Mouse (Mus musculus) myocyte (in vitro differentiated cells): ENCODE measurements around the gene Ppdpf. TPM values are rescaled to one million over a fixed set of nuclear protein-coding genes. Genes with fewer than 3 reads are reported as not detected.

Source experiments
- H3K27me3 ChIP-seq: one replicate; pipeline ENCODE4 v1.6.1; 2011; ENCODE audit not compliant: control insufficient read depth, insufficient read depth, insufficient read length
- H3K36me3 ChIP-seq: one replicate; pipeline ENCODE4 v1.6.1; 2011; ENCODE audit not compliant: control insufficient read depth, insufficient read depth
- H3K4me2 ChIP-seq: one replicate; pipeline ENCODE4 v1.6.1; 2011; ENCODE audit warnings: low read depth, control low read depth
- H3K4me3 ChIP-seq: one replicate; pipeline ENCODE4 v1.5.1; 2011; ENCODE audit warnings: mild to moderate bottlenecking, control low read depth, moderate library complexity
- H3K79me2 ChIP-seq: one replicate; pipeline ENCODE4 v1.6.1; 2011; ENCODE audit not compliant: control insufficient read depth, insufficient read depth
- H3ac ChIP-seq: one replicate; pipeline ENCODE4 v1.6.1; 2011; ENCODE audit not compliant: control insufficient read depth, insufficient read length
- CEBPB ChIP-seq: IDR thresholded peaks from 2 replicates; pipeline ENCODE4 v1.6.1; 2011; ENCODE audit warnings: mild to moderate bottlenecking, moderate library complexity; ENCODE audit not compliant: poor library complexity, insufficient read depth, severe bottlenecking
- E2F4 ChIP-seq: IDR thresholded peaks from one replicate; pipeline ENCODE4 v1.6.1; 2011; ENCODE audit warnings: mild to moderate bottlenecking, control low read depth, moderate library complexity; ENCODE audit not compliant: insufficient read depth
- MAX ChIP-seq: IDR thresholded peaks from one replicate; pipeline ENCODE4 v1.6.1; 2011; ENCODE audit warnings: low read depth, mild to moderate bottlenecking, control low read depth
- MYOD1 ChIP-seq, 3 experiments: IDR thresholded peaks; one replicate each; pipeline ENCODE4 v1.6.1; 2011; ENCODE audit warnings: control low read depth in 2 of 3, low read depth in 2 of 3, mild to moderate bottlenecking in 2 of 3, moderate library complexity in 1 of 3; ENCODE audit not compliant: insufficient read length in 2 of 3, control insufficient read depth in 1 of 3
- MYOG ChIP-seq, 3 experiments: IDR thresholded peaks; one replicate each; pipeline ENCODE4 v1.6.1; 2011; ENCODE audit warnings: control low read depth in 2 of 3, low read depth in 2 of 3, mild to moderate bottlenecking in 2 of 3; ENCODE audit not compliant: insufficient read length in 2 of 3, control insufficient read depth in 1 of 3, insufficient read depth in 1 of 3
- POLR2A ChIP-seq: IDR thresholded peaks from one replicate; pipeline ENCODE4 v1.6.1; 2011; ENCODE audit warnings: low read depth, mild to moderate bottlenecking, control low read depth, moderate library complexity; ENCODE audit not compliant: insufficient read length
- POLR2AphosphoS2 ChIP-seq: IDR thresholded peaks from one replicate; pipeline ENCODE4 v1.6.1; 2011; ENCODE audit warnings: low read depth, control low read depth; ENCODE audit not compliant: insufficient read length
- REST ChIP-seq: IDR thresholded peaks from one replicate; pipeline ENCODE4 v1.6.1; 2011; ENCODE audit warnings: mild to moderate bottlenecking, control low read depth, moderate library complexity; ENCODE audit not compliant: insufficient read depth, insufficient read length
- SRF ChIP-seq: IDR thresholded peaks from one replicate; pipeline ENCODE4 v1.6.1; 2011; ENCODE audit warnings: low read depth; ENCODE audit not compliant: control insufficient read depth, insufficient read length
- TCF12 ChIP-seq: IDR thresholded peaks from one replicate; pipeline ENCODE4 v1.6.1; 2011; ENCODE audit warnings: mild to moderate bottlenecking, control low read depth; ENCODE audit not compliant: poor library complexity, insufficient read depth, severe bottlenecking
- TCF3 ChIP-seq: IDR thresholded peaks from one replicate; pipeline ENCODE4 v1.6.1; 2011; ENCODE audit warnings: low read depth, control low read depth; ENCODE audit not compliant: insufficient read length
- USF1 ChIP-seq: IDR thresholded peaks from one replicate; pipeline ENCODE4 v1.6.1; 2011; ENCODE audit warnings: low read depth, mild to moderate bottlenecking, control low read depth, moderate library complexity
- polyA plus RNA-seq: library from polyadenylated mRNA; unstranded; fragments of >200 nt; fragmentation: generic; extraction: Trizol; gene quantifications from one replicate; pipeline ENCODE4 v1.2.1, GENCODE M21; 2012; ENCODE audit warnings: missing spikeins

The Ppdpf gene
- polyA plus RNA-seq = 43.4 TPM

DNA sequence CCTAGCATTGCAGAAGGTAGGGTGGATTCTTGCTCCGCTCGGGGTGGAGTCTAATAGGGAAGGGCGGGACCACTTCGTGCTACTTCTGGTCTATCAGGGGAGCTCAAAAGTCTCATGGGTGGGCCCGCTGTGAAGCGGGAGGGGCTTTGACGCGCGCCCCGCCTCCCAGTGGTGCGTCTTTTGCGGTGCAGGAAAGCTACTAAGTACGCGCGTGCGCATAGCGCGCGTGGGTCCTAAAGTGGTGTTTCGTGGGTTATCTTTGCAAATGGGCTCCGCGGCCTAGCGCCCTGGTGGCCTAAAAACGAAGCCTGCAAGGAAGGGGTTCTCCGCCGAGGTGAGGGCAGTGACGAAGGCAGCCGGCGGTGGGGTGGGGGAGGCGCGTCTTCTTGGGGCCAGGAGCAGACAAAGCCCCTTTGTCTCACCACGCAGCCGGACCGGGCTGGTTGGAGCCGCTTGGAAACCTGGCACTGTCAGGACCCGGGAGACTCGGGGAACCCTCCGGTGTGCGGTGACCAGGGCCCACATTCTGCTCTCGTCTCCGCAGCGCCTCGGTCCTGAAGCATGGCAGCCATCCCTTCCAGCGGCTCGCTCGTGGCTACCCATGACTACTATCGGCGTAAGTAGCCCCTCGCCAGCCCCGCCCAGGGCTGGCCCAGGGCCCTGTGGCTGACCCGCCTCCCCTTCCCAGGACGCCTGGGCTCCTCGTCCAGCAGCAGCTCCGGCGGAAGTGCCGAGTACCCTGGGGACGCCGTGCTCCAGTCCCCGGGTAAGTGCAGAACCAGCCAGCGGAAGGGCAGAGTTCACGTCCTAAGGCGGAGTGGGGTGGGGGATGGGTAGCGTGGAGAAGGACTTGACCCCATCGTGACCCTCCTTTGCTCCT lies at the start of gene Ppdpf:
Ppdpf (plus strand) TSS at position 127 of the 880 bp plus-strand sequence.
- TF ChIP-seq E2F4 (peak; percentile 30), MYOG (IDR thresholded peaks at IDR 0.05; ENCODE audit: control insufficient read depth in 1 of 3, insufficient read depth in 1 of 3, insufficient read length in 2 of 3, low read depth in 2 of 3) (no peak), POLR2A (peak; percentile 74), POLR2AphosphoS2 (peak; percentile 83)
- H3K36me3 ChIP-seq = no peaks in the 10 kb centered on the region
- H3K4me3 ChIP-seq = peak within 1 kb of the TSS; percentile 76
- peak within 1 kb of the TSS; percentile 100 for H3K4me2 ChIP-seq
- no peaks in the 10 kb centered on the region for H3K27me3 ChIP-seq
- no peaks in the 10 kb centered on the region for H3K79me2 ChIP-seq
- peak within 1 kb of the TSS; percentile 21 for H3ac ChIP-seq

DNA sequence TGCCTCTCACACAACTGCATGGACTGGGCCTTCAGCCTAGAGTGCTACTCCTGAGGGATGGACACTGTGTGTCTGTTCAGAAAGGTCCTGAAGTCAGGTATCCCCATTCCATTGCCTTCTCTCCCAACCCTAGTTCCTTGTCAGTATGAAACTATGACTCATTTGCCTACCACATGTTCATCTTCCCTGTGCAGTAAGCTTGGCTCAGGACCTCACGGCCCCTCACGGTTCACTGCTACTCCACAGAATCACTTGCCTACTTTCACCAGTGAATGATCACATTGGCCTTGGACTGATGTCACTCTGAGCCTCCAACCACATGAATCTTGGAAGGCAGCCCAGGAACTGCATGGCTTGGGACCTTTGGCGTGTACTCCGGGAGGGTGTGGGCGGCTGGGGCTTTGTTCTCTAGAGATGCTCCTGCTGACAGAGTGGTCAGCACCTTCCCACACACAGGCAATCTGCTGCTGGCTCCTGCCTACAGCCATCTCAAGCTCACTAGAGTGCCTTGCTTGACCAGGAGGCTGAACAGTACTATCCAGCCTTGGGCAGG lies 47.3 kb upstream of the Ppdpf start:
- H3K79me2 ChIP-seq = no peaks in the 10 kb centered on the region
- H3ac ChIP-seq = no peak overlapping the region
- H3K4me3 ChIP-seq = no peak overlapping the region
- H3K27me3 ChIP-seq = peaks cover 9% of the 10 kb centered on the region
- no peak for TF ChIP-seq MAX
- no peak for TF ChIP-seq POLR2AphosphoS2
- no peak for TF ChIP-seq USF1
- TF ChIP-seq E2F4 = no peak
- no peak for TF ChIP-seq MYOG (IDR thresholded peaks at IDR 0.05; ENCODE audit: control insufficient read depth in 1 of 3, insufficient read depth in 1 of 3, insufficient read length in 2 of 3, low read depth in 2 of 3)
- no peak for TF ChIP-seq REST
- no peak for TF ChIP-seq POLR2A
- TF ChIP-seq TCF3 = no peak
- TF ChIP-seq MYOD1 (IDR thresholded peaks at IDR 0.05; ENCODE audit: control insufficient read depth in 1 of 3, insufficient read length in 2 of 3, low read depth in 2 of 3) = no peak
- no peak for TF ChIP-seq CEBPB
- no peak for TF ChIP-seq SRF
- no peak overlapping the region for H3K4me2 ChIP-seq
- no peaks in the 10 kb centered on the region for H3K36me3 ChIP-seq

DNA sequence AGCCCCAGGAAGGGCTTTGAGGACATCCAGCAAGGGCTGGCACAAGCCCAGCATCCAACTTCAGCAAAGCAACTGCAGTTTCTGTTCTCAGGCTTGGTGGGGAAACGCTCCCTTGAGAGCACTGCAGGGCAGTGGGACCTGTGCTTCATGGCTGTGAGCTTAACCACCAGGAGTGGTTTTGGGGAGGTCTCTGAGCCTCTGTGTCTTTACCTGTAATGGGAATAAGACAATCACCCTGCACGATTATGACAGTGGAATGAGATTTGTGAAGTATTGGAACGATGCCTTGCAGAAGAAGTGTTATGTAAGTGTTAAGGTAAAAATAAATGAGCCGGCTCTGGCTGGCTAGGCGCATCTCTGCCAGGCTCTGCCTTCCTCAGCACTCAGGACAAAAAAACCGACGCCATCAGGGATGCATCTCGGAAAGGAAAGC lies 44.3 kb upstream of the Ppdpf start:
- no peak overlapping the region for H3ac ChIP-seq
- no peak overlapping the region for H3K4me2 ChIP-seq
- TF ChIP-seq MYOD1 (IDR thresholded peaks at IDR 0.05; ENCODE audit: control insufficient read depth in 1 of 3, insufficient read length in 2 of 3, low read depth in 2 of 3) (no peak), POLR2AphosphoS2 (no peak), MAX (no peak), SRF (no peak), TCF3 (no peak), TCF12 (no peak), POLR2A (no peak), E2F4 (no peak), USF1 (no peak), REST (no peak), MYOG (IDR thresholded peaks at IDR 0.05; ENCODE audit: control insufficient read depth in 1 of 3, insufficient read depth in 1 of 3, insufficient read length in 2 of 3, low read depth in 2 of 3) (no peak), CEBPB (no peak)
- H3K36me3 ChIP-seq = no peaks in the 10 kb centered on the region
- H3K4me3 ChIP-seq = no peak overlapping the region
- no peaks in the 10 kb centered on the region for H3K79me2 ChIP-seq
- peaks cover 15% of the 10 kb centered on the region for H3K27me3 ChIP-seq

DNA sequence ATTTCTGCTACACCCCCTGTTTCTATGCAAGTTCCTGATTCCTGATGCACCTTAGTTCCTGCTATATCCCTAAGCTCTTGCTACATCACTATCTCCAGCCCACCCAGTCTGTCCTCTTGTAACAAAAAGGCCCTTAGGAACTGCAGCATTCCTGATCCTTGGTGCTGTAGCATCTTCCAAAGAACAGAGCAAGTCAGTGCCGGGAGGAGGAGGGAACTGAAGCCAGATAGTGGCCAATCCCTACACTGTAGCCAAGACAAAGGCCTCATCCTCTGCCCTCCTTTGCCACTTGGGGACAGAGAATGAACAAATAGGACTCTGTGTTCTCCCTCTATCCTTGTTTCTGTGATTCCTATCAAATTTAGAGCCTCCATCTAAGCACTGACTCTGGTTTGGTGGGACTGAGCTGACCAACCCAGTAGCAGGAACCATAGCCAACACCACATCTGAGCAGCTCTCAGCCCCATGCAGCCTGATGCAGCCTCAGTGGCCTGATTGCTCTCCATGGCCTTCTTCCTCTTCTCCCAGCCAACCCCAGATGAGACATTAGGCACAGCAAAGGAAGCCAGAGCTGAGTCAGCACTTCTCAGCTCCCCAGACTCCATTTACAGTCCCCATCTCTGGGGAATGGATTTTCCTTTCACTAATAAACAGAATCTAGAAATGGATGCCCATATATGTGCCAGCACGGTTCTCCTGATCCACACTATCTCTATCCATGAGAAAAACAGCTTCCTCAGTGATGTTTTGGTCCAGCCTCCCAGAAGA lies 43.4 kb upstream of the Ppdpf start:
- Histone ChIP-seq H3K27me3 (peaks cover 25% of the 10 kb centered on the region), H3K79me2 (no peaks in the 10 kb centered on the region), H3K36me3 (no peaks in the 10 kb centered on the region), H3K4me2 (no peak overlapping the region), H3K4me3 (no peak overlapping the region), H3ac (no peak overlapping the region)
- TF ChIP-seq SRF (no peak), E2F4 (no peak), MYOG (IDR thresholded peaks at IDR 0.05; ENCODE audit: control insufficient read depth in 1 of 3, insufficient read depth in 1 of 3, insufficient read length in 2 of 3, low read depth in 2 of 3) (no peak), TCF3 (no peak), TCF12 (no peak), USF1 (no peak), POLR2AphosphoS2 (no peak), CEBPB (no peak), MAX (no peak), REST (no peak), MYOD1 (IDR thresholded peaks at IDR 0.05; ENCODE audit: control insufficient read depth in 1 of 3, insufficient read length in 2 of 3, low read depth in 2 of 3) (no peak), POLR2A (no peak)
